Mouse (Mus musculus): ENCODE results near the gene Pklr. TPM values are rescaled to one million over a fixed set of nuclear protein-coding genes. Genes with fewer than 3 reads are reported as not detected.

The Pklr gene
- total and polyA plus RNA-seq, 2 experiments, result 91.1 to 512 TPM

GRCm38 (mm10) chr3:89091811-89092508 is 44.0 kb upstream of the Pklr start:
- Histone ChIP-seq H3K4me3 (ENCODE audit: insufficient read depth, low read depth, low read length) (no peak overlapping the region), H3K36me3 (ENCODE audit: control insufficient read depth, insufficient read depth, low read length) (peaks cover 5% of the 10 kb centered on the region; the same call in 1 of the 2 replicates), H3K27me3 (ENCODE audit: control insufficient read depth, insufficient read depth, low read length) (no peaks in the 10 kb centered on the region), H3K9ac (ENCODE audit: low read depth, low read length) (no peak overlapping the region), H3K27ac (replicated peaks; ENCODE audit: insufficient read depth, low read depth, low read length) (no peak overlapping the region), H3K4me1 (ENCODE audit: control insufficient read depth, insufficient read depth, low read length) (peaks cover 13% of the 10 kb centered on the region), H3K79me2 (ENCODE audit: control insufficient read depth, insufficient read depth, low read length) (no peaks in the 10 kb centered on the region)
- DNase-seq (ENCODE audit: extremely low read depth, low read depth, low spot score), result no peak
- TF ChIP-seq POLR2A (IDR thresholded peaks at IDR 0.05; ENCODE audit: extremely low read depth, insufficient read depth, low read length) (no peak), CTCF (IDR thresholded peaks at IDR 0.05; ENCODE audit: low read depth, low read length) (no peak)
- 28% methylated on average over 20 of the region's 20 CpGs for WGBS

- DNase-seq (ENCODE audit: extremely low read depth, low read depth, low spot score), result peak; percentile 32
- Histone ChIP-seq H3K4me3 (ENCODE audit: insufficient read depth, low read depth, low read length) (no peak overlapping the region), H3K27ac (replicated peaks; ENCODE audit: insufficient read depth, low read depth, low read length) (no peak overlapping the region), H3K27me3 (ENCODE audit: control insufficient read depth, insufficient read depth, low read length) (no peaks in the 10 kb centered on the region), H3K9ac (ENCODE audit: low read depth, low read length) (no peak overlapping the region), H3K36me3 (ENCODE audit: control insufficient read depth, insufficient read depth, low read length) (peaks cover 10% of the 10 kb centered on the region), H3K79me2 (ENCODE audit: control insufficient read depth, insufficient read depth, low read length) (no peaks in the 10 kb centered on the region), H3K4me1 (ENCODE audit: control insufficient read depth, insufficient read depth, low read length) (peaks cover 13% of the 10 kb centered on the region)
- 36% methylated on average over 11 of the region's 11 CpGs for WGBS
- TF ChIP-seq POLR2A (IDR thresholded peaks at IDR 0.05; ENCODE audit: extremely low read depth, insufficient read depth, low read length), result no peak
- TF ChIP-seq CTCF (IDR thresholded peaks at IDR 0.05; ENCODE audit: low read depth, low read length), result no peak
Measured at GRCm38 (mm10) chr3:89092509-89093090, 43.3 kb upstream of the Pklr start.

GRCm38 (mm10) chr3:89093175-89093574 is 42.8 kb upstream of the Pklr start, which contains the start of gene Rusc1:
Gene Rusc1, minus strand, starts transcription at chr3:89093311.
- WGBS, result 34% methylated on average over 18 of the region's 18 CpGs
- DNase-seq (ENCODE audit: extremely low read depth, low read depth, low spot score), result peak; percentile 51
- no peak within 1 kb of the TSS for H3K27ac ChIP-seq (replicated peaks; ENCODE audit: insufficient read depth, low read depth, low read length)
- TF ChIP-seq POLR2A (IDR thresholded peaks at IDR 0.05; ENCODE audit: extremely low read depth, insufficient read depth, low read length), result no peak
- TF ChIP-seq CTCF (IDR thresholded peaks at IDR 0.05; ENCODE audit: low read depth, low read length), result no peak
- H3K79me2 ChIP-seq (ENCODE audit: control insufficient read depth, insufficient read depth, low read length), result no peaks in the 10 kb centered on the region
- peaks cover 14% of the 10 kb centered on the region for H3K36me3 ChIP-seq (ENCODE audit: control insufficient read depth, insufficient read depth, low read length)
- no peak within 1 kb of the TSS for H3K4me3 ChIP-seq (ENCODE audit: insufficient read depth, low read depth, low read length)
- H3K9ac ChIP-seq (ENCODE audit: low read depth, low read length), result no peak within 1 kb of the TSS
- peaks cover 16% of the 10 kb centered on the region for H3K4me1 ChIP-seq (ENCODE audit: control insufficient read depth, insufficient read depth, low read length)
- no peaks in the 10 kb centered on the region for H3K27me3 ChIP-seq (ENCODE audit: control insufficient read depth, insufficient read depth, low read length)

- Histone ChIP-seq H3K36me3 (ENCODE audit: control insufficient read depth, insufficient read depth, low read length) (peaks cover 21% of the 10 kb centered on the region), H3K79me2 (ENCODE audit: control insufficient read depth, insufficient read depth, low read length) (no peaks in the 10 kb centered on the region), H3K4me3 (ENCODE audit: insufficient read depth, low read depth, low read length) (no peak overlapping the region), H3K27me3 (ENCODE audit: control insufficient read depth, insufficient read depth, low read length) (no peaks in the 10 kb centered on the region), H3K27ac (replicated peaks; ENCODE audit: insufficient read depth, low read depth, low read length) (no peak overlapping the region), H3K9ac (ENCODE audit: low read depth, low read length) (no peak overlapping the region), H3K4me1 (ENCODE audit: control insufficient read depth, insufficient read depth, low read length) (peaks cover 18% of the 10 kb centered on the region)
- DNase-seq (ENCODE audit: extremely low read depth, low read depth, low spot score), result peak; percentile 35
- WGBS, result 71% methylated on average over 10 of the region's 10 CpGs
- no peak for TF ChIP-seq POLR2A (IDR thresholded peaks at IDR 0.05; ENCODE audit: extremely low read depth, insufficient read depth, low read length)
- TF ChIP-seq CTCF (IDR thresholded peaks at IDR 0.05; ENCODE audit: low read depth, low read length), result no peak
Measured at GRCm38 (mm10) chr3:89094021-89094420, 41.9 kb upstream of the Pklr start.

- DNase-seq (ENCODE audit: extremely low read depth, low read depth, low spot score), result no peak
- TF ChIP-seq POLR2A (IDR thresholded peaks at IDR 0.05; ENCODE audit: extremely low read depth, insufficient read depth, low read length), result 0 out of 2 replicates have a peak, but pooled peaks have one; percentile 28
- no peak for TF ChIP-seq CTCF (IDR thresholded peaks at IDR 0.05; ENCODE audit: low read depth, low read length)
- WGBS, result 16% methylated on average over 7 of the region's 7 CpGs
- Histone ChIP-seq H3K27ac (replicated peaks; ENCODE audit: insufficient read depth, low read depth, low read length) (peak within 1 kb of the TSS; percentile 83), H3K27me3 (ENCODE audit: control insufficient read depth, insufficient read depth, low read length) (no peaks in the 10 kb centered on the region), H3K4me1 (ENCODE audit: control insufficient read depth, insufficient read depth, low read length) (peaks cover 30% of the 10 kb centered on the region), H3K9ac (ENCODE audit: low read depth, low read length) (peak within 1 kb of the TSS; percentile 88), H3K36me3 (ENCODE audit: control insufficient read depth, insufficient read depth, low read length) (peaks cover 23% of the 10 kb centered on the region), H3K79me2 (ENCODE audit: control insufficient read depth, insufficient read depth, low read length) (no peaks in the 10 kb centered on the region), H3K4me3 (ENCODE audit: insufficient read depth, low read depth, low read length) (peak within 1 kb of the TSS; percentile 89)
Measured at GRCm38 (mm10) chr3:89100811-89101210, 35.1 kb upstream of the Pklr start, which contains the start of gene Gm43738. Gene Gm43738, minus strand, starts transcription at chr3:89101099.

GRCm38 (mm10) chr3:89101459-89101811 is 34.5 kb upstream of the Pklr start:
- peak overlapping the region; percentile 89 for H3K4me3 ChIP-seq (ENCODE audit: insufficient read depth, low read depth, low read length)
- H3K9ac ChIP-seq (ENCODE audit: low read depth, low read length), result peak overlapping the region; percentile 88
- WGBS, result under 1% methylated on average over 19 of the region's 19 CpGs
- H3K27me3 ChIP-seq (ENCODE audit: control insufficient read depth, insufficient read depth, low read length), result no peaks in the 10 kb centered on the region
- no peak for TF ChIP-seq POLR2A (IDR thresholded peaks at IDR 0.05; ENCODE audit: extremely low read depth, insufficient read depth, low read length)
- TF ChIP-seq CTCF (IDR thresholded peaks at IDR 0.05; ENCODE audit: low read depth, low read length), result no peak
- H3K4me1 ChIP-seq (ENCODE audit: control insufficient read depth, insufficient read depth, low read length), result peaks cover 30% of the 10 kb centered on the region
- DNase-seq (ENCODE audit: extremely low read depth, low read depth, low spot score), result no peak
- peaks cover 21% of the 10 kb centered on the region for H3K36me3 ChIP-seq (ENCODE audit: control insufficient read depth, insufficient read depth, low read length)
- H3K27ac ChIP-seq (replicated peaks; ENCODE audit: insufficient read depth, low read depth, low read length), result peak overlapping the region; percentile 83
- no peaks in the 10 kb centered on the region for H3K79me2 ChIP-seq (ENCODE audit: control insufficient read depth, insufficient read depth, low read length)
